Mouse (Mus musculus) right cerebral cortex, postnatal 25 days (tissue): Measurements from ENCODE around the gene Gm20388.
A peak's percentile ranks its signal among the peaks of the same experiment; 100 is the strongest.

ENCODE experiments used
- DNase-seq: peaks from one replicate; pipeline ENCODE4 v3.0.0; 2022

The Gm20388 gene

DNA sequence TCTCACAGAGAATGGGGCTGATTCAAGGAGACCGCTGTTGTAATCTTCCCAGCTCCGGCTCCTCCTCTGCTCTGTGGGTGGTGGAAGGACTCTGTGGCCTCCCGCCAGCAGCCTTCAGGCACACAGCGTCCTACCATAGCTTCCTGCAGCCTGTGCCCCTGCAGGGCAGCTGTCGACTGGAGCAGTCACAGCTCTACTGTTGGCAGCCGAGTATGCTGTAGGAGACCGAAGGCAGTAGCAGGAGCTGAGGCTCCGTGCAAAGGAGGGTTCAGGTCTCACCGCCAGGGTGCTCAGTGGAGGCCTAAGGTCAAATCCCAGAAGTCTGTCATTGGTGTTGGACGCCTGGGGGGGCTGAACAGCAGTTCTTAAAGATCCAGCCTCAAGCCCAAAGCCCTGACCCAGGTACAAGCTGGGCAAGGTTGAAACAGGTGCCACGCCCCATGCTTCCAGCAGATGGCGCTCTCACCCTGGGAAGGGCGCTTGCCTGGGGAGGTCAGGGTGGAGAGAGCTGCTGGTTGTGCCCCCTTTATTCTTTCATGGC lies 390.0 kb downstream of the Gm20388 start:
- peak; percentile 66 for DNase-seq

DNA sequence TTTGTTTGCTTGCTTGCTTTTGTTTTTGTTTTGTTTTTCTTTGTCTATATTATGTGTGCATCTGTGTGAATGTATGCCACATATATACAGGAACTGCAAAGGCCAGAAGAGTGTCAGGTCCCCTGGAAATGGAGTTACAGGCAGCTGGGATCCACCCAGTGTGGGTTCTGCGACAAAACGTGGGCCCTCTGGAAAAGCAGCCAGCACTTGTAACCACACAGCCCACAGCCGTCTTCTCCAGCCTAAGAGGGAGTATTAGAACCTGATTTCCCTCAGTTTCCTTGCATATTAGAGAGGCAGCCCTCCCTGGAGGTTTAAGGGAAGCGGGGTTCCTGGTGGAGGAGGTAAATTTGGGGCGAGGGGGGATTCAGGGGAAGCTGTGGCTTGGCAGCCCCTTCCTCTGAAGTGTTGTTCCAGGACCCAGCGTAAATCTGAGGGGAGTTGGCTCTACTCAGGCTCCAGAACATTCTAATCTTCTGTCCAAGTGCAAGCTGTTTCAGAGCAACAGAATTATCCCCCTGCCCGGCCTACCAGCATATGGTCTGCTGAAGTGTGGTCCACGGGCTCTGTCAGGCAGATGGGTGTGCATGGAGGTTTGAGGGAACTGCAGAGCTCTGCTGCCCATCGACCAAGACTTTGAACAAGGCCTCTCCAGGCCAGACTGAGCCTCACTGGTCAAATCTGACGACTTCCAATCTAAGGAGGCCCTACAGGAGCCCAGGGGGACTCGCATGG lies 392.5 kb downstream of the Gm20388 start:
- DNase-seq, result no peak

DNA sequence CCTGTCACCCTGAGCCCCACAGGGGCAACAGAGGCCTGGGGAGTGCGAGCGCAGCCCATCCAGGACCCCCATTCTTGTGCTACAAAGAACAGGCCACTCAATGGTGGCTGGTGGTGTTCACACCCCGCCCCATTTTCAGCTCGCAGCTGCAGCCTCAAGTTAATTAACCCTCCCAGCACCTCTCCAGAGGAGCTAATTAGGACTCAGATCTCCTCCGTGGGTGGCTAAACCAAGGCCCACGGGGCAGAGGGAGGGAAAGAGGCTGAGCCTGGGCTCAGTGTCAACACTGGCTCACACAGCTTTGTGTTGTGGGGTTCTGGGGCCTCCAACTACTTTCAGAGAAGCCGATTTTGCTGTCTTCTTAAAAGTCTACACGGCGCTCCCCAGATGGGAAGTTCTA lies 393.5 kb downstream of the Gm20388 start:
- DNase-seq, result no peak

DNA sequence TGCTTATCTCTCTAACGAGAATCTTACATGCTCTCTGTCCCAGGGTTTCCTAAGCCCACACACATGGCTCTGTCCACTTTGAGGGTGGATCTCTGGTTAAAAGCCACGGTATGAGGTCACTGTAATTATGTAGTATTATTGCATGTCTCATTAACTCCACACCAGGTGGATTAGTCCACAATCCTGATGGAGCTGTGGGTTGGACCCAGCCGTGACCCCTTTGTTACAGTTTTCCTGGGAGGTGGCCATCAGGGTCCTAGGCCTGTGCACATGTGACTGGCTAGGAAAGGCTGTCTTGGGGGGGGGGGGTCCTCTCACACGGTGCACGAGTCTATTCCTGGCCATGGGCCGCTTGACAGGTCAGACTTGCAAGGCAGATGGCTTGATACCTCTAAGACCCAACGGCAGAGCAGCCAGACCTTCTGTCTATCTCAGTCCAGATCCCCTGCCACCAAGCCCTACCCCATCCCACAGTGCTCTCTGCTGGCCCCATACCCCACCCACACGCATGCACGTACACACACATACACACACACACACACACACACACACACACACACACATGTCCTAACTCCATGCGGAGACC lies 395.3 kb downstream of the Gm20388 start:
- no peak for DNase-seq

DNA sequence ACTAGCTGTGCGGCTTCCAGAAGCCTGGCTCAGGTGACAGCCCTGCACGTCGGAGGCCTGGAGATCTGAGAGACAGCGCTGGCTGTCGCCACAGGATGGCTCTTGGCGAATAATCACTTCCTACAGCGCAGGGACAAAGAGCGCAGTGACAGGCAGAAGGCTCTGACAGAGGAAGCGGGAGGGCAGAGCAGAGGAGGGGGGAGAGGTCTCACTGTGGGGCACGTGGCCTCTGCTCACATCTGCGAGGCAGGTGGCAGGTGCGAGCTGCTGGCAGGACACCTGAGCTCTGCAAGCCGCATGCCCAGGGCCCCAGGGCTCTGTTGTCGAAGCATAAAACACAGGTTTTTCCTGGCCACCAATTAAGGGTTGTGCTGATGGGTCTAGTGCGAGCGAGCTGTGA lies 396.5 kb downstream of the Gm20388 start:
- no peak for DNase-seq

DNA sequence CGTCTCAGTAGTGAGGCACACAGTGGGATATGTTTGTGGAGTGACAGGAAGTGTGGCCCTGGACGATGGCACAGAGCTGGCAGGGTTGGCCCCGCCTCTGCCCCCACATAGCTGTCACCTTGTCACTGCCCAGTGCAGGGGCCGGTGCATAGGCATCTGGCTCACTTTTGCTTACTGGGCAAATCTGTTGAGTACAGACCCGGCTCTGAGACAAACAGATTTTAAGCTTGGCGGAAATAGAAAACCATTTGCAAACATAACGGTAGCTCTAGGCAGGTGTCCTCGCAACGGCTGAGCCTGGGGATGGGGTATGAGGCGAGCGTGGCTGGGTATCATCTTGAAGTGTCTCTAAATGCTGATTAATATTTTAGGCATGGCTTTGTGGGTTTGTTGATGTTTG lies 396.9 kb downstream of the Gm20388 start:
- no peak for DNase-seq

DNA sequence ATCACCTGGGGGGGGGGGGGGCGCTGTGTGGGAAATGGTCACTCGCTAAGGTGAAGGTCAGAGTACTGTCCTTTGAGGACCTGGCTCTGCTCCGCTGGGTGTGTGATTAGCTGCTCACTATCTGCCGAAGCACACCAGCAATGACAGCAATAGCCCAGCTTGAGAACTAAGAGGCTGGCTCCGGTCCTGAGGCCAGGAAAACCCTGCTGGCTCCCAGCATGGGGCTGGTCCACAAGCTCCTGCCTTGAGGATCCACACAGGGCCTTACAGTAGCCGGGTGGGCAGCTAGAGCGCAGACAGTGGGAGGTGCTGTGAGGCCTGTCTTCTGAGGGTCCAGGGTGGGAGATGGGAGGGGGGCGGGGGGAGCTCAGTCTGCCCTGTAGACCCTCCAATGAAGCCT lies 397.5 kb downstream of the Gm20388 start:
- no peak for DNase-seq

DNA sequence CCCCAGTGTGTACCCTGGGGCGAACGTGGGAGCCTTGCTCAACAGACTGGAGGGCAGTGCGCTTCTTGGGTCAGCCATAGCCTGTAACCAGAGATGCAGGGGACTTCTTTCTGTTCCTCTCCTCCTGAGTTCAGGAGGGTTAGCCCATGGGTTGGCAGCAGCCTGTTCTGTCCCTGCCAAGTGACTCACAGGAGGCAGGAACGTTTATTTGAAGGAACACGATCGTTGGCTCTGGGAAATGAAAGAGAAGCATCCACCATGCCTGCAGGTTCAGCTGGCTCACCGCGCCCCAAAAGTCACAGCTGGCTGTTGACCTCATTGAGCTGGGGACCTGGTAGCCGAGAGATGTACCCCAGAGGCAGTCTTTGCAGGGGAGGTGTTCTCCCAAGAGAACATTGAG lies 397.9 kb downstream of the Gm20388 start:
- no peak for DNase-seq

DNA sequence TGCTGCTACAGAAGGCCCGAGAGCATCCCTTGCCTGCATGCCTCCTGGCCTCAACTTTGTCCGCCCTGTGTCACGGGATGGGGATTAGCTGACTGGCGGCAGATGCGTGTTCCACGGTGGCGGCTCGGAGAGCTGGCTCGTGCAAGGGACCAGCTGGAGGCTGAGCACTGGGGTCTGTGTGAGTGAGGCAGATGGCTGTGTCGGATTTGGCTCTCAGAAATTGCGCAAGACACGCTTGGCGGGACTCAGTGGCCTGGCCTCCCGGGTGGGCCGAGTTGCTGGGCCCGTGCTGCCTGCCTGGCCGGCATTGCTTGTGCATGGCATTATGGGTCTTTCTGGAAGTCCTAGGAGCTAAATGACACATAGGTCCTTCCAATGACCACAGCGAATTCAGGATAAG lies 398.7 kb downstream of the Gm20388 start:
- peak; percentile 33 for DNase-seq

DNA sequence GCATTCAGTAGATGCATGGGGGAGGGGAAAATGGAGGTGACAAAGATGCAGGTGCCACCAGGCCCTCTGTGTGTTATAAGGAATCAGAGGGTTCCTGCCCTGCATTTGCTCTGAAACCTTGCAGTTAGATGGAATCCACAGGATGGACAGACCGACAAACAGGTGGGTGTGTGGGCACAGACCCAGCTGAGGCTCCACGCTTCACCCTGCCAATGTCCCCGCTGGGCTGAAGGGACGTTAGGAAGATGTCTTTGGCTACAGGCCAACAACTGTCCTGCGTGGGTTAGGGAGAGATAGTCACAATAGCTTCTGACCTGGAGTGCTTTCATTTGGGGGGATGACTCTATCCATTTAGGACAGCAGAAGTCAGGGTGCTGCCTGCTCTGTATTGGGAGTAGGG lies 399.4 kb downstream of the Gm20388 start:
- DNase-seq, result no peak

DNA sequence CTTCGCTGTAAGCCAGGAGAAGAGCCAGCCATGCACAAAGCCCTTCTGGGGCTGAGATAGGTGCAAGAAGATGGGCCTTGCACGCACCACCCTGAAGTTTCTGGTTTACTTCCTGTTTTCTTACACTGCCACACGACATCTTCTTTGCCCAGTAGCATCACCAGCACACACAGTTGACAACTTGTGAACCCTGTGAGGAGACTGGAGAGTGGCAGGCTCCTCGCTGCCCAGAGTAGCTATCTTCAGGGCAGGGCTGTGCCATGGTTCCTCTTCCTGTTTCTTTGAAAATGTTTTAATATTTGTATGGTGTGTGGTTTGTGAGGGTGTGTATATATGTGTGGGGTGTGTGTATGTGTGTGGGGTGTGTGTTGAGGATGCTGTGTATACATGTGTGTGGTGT lies 401.8 kb downstream of the Gm20388 start:
- no peak for DNase-seq

DNA sequence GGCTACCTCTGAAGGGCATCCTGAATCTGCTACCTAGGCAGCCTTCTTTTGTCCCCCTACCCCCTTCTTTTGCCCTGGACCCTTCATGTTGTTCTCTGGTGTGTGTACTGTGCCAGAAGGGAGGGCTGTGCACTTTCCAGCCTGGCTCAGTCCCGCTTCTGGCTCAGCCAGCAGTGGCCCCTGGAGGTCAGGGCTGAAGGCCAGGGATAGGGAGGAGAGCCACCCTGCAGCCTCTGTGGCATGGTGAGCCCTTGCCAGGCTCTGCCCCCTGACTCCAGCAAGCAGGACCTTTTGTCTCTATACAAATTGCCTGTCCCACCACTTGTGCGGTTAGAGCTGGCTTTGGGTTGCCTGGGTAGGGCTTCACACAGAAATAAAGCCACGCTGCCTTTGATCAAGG lies 403.0 kb downstream of the Gm20388 start:
- DNase-seq, result no peak

DNA sequence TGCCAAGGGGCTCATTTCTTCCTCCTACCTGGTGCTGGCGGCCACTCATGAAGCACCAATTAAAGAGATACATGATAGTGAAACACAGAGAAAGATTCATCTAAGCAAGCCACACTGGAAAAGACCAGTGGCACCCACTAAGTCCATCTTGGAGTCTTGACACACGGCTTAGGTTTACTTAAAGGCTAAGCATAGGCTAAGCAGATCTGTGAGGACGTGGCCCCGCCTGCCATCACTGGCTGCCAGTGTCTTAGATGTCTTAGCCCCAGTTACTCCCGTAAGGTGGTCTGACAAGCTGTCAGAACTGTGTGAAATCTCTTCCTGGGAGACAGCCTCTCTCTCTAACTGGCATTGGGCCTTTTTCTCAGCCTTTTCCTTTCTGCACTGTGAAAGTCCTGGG lies 404.3 kb downstream of the Gm20388 start:
- no peak for DNase-seq

DNA sequence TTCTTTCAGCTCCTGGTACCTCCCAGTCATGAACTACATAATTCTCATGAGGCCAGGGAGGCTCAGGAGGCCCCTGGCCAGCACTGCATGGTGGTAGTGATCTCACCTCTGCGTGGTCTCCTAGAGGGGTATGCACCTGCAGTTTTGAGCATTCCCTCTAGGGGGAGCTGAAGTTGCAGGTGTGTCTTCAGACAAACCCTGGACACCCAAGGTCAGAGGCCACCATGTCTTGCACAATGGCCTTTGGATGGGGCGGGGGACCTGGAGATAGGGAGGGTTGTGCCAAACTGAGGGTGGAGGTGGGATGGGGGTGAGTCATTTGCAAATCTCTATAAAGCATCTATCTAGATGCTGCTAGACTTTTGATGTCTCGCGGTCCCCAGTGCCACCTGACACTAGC lies 405.0 kb downstream of the Gm20388 start:
- DNase-seq, result no peak

DNA sequence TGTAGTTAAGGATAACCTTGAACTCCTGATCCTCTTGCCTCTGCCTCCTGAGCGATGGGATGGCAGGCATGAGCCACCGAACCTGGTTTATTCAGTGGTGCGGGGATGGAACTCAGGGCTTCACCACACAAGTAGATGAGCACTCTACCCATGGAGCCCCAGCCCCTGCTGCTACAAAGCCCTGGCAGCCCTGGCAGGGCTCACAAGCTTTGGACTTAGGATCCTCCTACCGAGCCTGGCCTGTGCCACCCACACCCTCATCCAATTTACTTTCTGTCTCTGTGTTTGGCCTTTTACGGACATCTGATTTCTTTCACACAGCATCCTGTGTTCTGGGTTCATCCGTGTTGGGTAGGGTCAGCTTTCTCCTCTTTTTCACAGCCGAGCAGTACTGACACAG lies 406.1 kb downstream of the Gm20388 start:
- no peak for DNase-seq

DNA sequence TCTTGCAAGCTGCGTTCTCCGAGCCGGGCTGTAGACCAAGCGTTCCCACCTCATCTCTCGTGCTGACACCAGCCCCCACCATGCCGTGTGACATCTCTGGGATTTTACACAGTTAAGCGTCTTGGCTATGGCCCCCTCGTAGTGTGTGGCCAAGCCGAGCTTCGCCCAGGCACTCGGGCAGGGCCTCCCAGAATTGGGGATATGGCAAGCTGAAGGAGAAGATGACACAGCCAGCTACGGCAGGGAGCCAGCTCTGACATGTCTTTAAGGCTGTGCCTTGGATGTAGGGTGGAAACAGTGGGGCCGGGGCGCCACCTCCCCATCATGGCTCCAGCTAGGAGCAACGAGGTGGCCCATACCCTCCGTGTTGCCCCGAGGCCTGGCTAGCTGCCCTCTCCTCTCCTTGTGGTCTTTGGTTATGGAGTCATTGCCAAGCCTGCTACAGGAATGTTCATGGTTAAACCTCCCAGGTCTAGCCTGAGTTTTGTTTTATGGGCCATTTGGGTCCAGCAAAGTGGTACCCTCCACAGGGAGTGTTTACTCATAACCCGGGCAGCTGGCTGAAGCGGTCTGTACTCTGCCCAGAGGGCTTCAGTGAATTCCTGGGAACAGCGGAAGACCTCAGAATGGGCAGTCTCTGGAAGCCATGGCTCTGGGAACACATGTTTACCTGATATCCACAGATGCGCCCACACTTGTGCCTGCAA lies 406.6 kb downstream of the Gm20388 start:
- DNase-seq, result no peak

DNA sequence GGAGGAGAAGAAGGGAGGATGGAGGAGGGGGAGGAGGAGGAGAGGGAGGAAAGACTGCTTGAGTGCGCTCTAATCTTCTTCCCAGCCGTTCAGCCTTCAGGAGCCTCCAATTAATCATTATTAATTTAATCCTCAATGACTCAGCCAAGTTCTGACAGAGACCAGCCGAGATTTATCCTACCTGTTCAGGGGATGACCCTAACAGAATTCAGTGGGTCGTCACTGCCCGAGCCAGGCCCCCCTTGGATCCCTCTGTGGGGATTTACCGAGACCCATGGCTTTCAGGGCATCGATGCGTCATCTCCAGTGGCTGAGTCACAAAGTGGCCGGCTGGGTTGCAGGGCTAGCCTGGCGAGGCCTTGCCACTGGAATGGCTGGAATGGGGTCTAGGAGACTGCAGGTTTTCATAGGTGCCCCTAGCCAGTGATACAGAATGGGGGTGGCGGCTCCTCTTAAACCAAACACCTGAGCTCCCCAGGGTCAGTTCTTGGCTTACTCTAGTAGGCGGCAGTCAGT lies 407.9 kb downstream of the Gm20388 start:
- DNase-seq, result no peak

DNA sequence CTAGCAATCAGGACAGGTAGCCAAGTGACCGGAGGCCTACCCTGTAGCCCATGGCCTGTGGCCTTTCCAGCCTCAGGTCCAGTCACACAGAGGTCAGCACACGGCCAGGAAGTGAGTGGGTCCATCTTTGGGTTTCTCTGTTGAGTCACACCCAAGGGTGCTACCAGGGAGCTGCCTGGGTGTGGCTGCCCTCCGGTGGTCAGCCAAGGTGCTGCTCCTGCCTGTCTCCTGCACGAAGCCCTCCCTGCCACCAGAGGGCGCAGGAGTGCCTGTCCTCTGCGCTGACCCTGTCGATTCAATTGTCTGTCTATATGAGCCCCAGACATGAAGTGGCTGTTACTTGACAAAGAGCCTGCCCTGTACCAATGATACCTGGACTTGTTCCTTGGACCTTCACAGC lies 408.8 kb downstream of the Gm20388 start:
- peak; percentile 45 for DNase-seq

DNA sequence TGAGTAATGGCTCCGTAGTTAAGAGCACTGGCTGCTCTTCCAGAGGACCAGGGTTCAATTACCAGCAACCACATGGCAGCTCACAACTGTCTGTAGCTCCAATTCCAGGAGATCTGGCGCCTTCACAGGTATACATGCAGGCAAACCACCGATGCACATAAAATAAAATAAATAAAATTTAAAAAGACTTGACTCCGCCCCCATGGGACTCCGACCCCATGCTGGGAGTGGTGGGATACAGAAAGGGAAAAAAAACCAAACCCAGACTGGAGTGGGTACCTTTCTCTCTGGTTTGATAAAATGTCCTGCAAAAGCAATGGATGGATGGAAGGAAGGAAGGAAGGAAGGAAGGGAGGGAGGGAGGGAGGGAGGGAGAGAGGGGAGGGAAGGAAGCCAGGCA lies 409.5 kb downstream of the Gm20388 start:
- DNase-seq, result no peak

DNA sequence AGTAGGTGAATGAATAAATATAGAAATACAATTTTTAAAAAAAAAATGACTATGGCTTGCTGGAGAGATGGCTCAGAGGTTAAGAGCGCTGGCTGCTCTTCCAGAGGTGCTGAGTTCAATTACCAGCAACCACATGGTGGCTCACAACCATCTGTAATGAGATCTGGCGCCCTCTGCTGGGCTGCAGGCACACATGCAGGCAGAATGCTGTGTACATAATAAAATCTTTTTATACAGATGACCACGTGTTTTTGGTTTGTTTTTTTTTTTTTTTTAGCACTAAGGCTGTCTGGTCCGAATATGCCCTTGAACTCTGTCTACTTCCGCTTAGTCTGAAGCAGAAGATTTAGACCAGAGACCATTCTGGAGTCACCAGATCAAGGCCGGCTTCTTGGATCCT lies 411.1 kb downstream of the Gm20388 start:
- no peak for DNase-seq

DNA sequence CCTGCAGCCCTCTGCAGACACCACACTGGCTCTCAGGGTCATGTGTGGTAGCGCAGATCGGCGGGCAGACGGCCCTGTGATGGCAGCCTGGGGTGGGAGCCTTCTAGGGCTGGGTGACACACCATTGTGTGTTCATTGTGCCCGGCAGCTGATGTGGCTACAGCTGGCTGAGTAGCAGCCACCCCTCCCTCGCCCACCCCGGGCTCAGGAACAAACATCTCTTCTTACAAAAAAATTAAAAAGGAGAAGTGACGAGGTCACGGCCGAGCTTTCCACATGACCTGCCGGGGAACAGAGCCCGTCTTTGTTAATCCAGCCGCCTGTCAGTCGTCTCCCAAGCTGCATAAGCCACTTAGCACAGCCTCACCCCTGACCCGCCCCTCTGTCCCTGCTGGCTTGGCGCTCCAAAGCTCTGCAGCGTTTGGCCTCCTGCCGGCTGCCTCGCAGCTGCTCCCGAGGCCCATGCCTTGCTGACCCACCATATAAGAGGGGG lies 412.4 kb downstream of the Gm20388 start:
- no peak for DNase-seq

DNA sequence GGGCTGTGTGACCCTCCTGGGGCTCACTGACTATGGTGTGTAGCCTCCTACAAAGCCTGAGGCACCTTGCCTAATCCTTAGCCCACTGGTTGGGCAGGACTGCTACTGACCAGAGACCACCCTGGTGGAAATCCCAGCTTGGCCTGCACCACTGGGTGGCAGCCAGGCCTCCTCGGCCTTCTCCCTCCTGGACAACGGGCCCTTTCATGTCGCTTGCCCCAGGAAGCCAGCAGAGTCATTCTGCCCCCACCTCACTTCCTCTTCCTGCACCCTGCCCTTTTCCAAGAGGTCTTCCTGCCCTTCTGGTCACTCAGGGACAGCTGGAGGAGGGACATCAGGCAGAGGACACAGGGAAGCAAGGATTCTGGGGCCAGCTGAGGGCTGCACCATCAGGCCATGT lies 413.9 kb downstream of the Gm20388 start:
- no peak for DNase-seq

DNA sequence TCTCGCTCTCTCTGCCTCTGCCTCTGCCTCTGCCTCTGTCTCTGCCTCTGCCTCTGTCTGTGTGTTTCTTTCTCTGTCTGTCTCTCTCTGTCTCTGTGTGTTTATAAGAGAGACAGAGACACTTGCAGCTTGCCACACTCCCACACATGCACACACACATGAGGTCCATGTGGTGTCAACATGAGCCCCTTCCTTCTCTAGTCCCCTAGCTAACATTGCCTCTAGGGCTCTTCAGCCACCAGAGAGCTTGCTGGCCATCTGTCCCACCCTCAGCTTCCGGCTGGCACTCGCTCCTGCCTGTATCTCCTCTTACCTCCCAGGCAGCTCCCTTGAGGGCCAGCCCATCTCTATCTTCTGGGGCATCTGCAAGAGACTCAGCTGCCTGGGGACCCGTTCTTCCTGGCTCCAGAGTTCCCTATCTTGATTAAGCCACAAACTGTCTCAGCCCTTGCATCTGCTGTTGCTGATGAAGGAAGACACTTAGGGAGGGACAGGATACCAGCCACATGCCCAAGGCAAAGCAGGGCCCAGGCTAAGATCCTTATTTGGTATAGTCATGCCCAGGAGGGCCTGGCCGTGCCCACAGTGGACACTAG lies 414.6 kb downstream of the Gm20388 start:
- no peak for DNase-seq
